Mouse (Mus musculus): ENCODE results near the gene Mier2.

GRCm38 (mm10) chr10:79526661-79527452 is 28.1 kb downstream of the Mier2 start:
- TF ChIP-seq TAL1 (IDR thresholded peaks at IDR 0.05; ENCODE audit: low read length) (no peak), GATA1 (IDR thresholded peaks at IDR 0.05; ENCODE audit: low read length) (no peak)
